Comparison of ENCODE assay signal across 7 mouse cellular contexts in genomic region chr13:59668501-59669093, GRCm38 (mm10). TPM values are rescaled to one million over a fixed set of nuclear protein-coding genes. Genes with fewer than 3 reads are reported as not detected.
DNase-seq lines count a peak whose midpoint lies in the region; ATAC-seq and TF ChIP-seq lines count a peak whose summit lies in the region.

No protein-coding gene starts in this region.

- H3K9ac ChIP-seq in CH12.LX (ENCODE audit: insufficient read depth, low read depth): no peak overlapping the region
- 0 out of 2 replicates have a peak overlapping the region, but pooled peaks have one; percentile 38 for H3K9ac ChIP-seq in heart, embryonic 16.5 days (ENCODE audit: low read length)
- H3K9ac ChIP-seq in liver, embryonic 11.5 days (ENCODE audit: low read depth, low read length): no peak overlapping the region

- DNase-seq in CH12.LX (ENCODE audit: extremely low read depth): peak; percentile 7
- peak; percentile 75 for DNase-seq in T-cell, adult 2 months (ENCODE audit: low spot score)
- peak; percentile 60 for DNase-seq in liver, embryonic 11.5 days (ENCODE audit: low spot score)
- peak; percentile 51 for DNase-seq in spleen, adult 12 weeks (ENCODE audit: low spot score)
- no peak for DNase-seq in embryo, embryonic 9.5 days (ENCODE audit: extremely low spot score)
- no peak for DNase-seq in layer of hippocampus, adult 9-11 months

- H3K79me2 ChIP-seq in CH12.LX (replicated peaks; ENCODE audit: control insufficient read depth, extremely low read depth, insufficient read depth, poor library complexity, severe bottlenecking): no peaks in the 10 kb centered on the region

- H3K36me3 ChIP-seq in CH12.LX (replicated peaks in 1 of 2; ENCODE audit: control insufficient read depth in 1 of 2, insufficient read depth in 1 of 2, low read length in 1 of 2): peaks cover 17 to 46% of the 10 kb centered on the region in 2 experiments
- H3K36me3 ChIP-seq in heart, embryonic 16.5 days (ENCODE audit: control insufficient read depth, insufficient read depth): peaks cover 2% of the 10 kb centered on the region
- H3K36me3 ChIP-seq in liver, embryonic 11.5 days (ENCODE audit: control insufficient read depth, insufficient read depth, low read length): peaks cover 20% of the 10 kb centered on the region

- peak; percentile 70 for ATAC-seq in heart, embryonic 16.5 days (replicated peaks; ENCODE audit: extremely low read depth, insufficient read depth, low FRiP score)
- ATAC-seq in liver, embryonic 11.5 days (replicated peaks; ENCODE audit: low FRiP score): peak; percentile 98

- TF ChIP-seq EP300 in CH12.LX (IDR thresholded peaks at IDR 0.05; ENCODE audit: low read length): no peak

- TF ChIP-seq CTCF in CH12.LX (conservative IDR thresholded peaks at IDR 0.05 in 1 of 2, IDR thresholded peaks at IDR 0.05 in 1 of 2; ENCODE audit: low read depth in 2 of 2, low read length in 2 of 2): no peak

- H3K4me2 ChIP-seq in CH12.LX (ENCODE audit: insufficient read depth, low read depth, poor library complexity, severe bottlenecking): no peak overlapping the region
- H3K4me2 ChIP-seq in heart, embryonic 16.5 days (ENCODE audit: low read depth, low read length): 0 out of 2 replicates have a peak overlapping the region, but pooled peaks have one; percentile 7
- H3K4me2 ChIP-seq in liver, embryonic 11.5 days: peak overlapping the region; percentile 50

- in situ Hi-C loops in CH12.LX (cut with MboI; ENCODE audit: low pct_ligation_motif_present, low pct_unique_long_range_greater_than_20kb, low sequenced_read_pairs): no loop called here

- 22% methylated on average over 11 of the region's 11 CpGs for WGBS in heart, embryonic 16.5 days
- 18% methylated on average over 11 of the region's 11 CpGs for WGBS in liver, embryonic 11.5 days

- peaks cover 6 to 38% of the 10 kb centered on the region in 2 experiments for H3K4me1 ChIP-seq in CH12.LX (ENCODE audit: control insufficient read depth in 1 of 2, insufficient read depth in 2 of 2)
- H3K4me1 ChIP-seq in heart, embryonic 16.5 days (ENCODE audit: control insufficient read depth, insufficient read depth, low read length): peaks cover 8% of the 10 kb centered on the region
- H3K4me1 ChIP-seq in liver, embryonic 11.5 days (replicated peaks; ENCODE audit: control insufficient read depth, insufficient read depth, low read length): peaks cover 45% of the 10 kb centered on the region

- dilution Hi-C loops in CH12.LX (cut with MboI; ENCODE audit: extremely low pct_ligation_motif_present, extremely low pct_unique_long_range_greater_than_20kb, low sequenced_read_pairs): no loop called here

- no peaks in the 10 kb centered on the region for H3K9me3 ChIP-seq in CH12.LX (replicated peaks; ENCODE audit: low read length)
- H3K9me3 ChIP-seq in heart, embryonic 16.5 days (replicated peaks; ENCODE audit: control insufficient read depth, low read length): no peaks in the 10 kb centered on the region
- H3K9me3 ChIP-seq in liver, embryonic 11.5 days (ENCODE audit: control insufficient read depth, low read length): no peaks in the 10 kb centered on the region

- no peak overlapping the region for H3K4me3 ChIP-seq in CH12.LX (replicated peaks in 1 of 3; ENCODE audit: low read depth in 2 of 3, low read length in 2 of 3, poor library complexity in 1 of 3)
- no peak overlapping the region for H3K4me3 ChIP-seq in heart, embryonic 16.5 days (ENCODE audit: low read length)
- peak overlapping the region; percentile 4; the same call in 1 of the 2 replicates for H3K4me3 ChIP-seq in liver, embryonic 11.5 days (ENCODE audit: low read depth, low read length)

- no peak for TF ChIP-seq RAD21 in CH12.LX (IDR thresholded peaks at IDR 0.05; ENCODE audit: low read depth, low read length)

- H3K27me3 ChIP-seq in CH12.LX (replicated peaks): no peaks in the 10 kb centered on the region
- no peaks in the 10 kb centered on the region for H3K27me3 ChIP-seq in heart, embryonic 16.5 days (ENCODE audit: control insufficient read depth, insufficient read depth, low read length)
- H3K27me3 ChIP-seq in liver, embryonic 11.5 days (replicated peaks; ENCODE audit: control insufficient read depth, insufficient read depth, low read length): no peaks in the 10 kb centered on the region

- no peak for TF ChIP-seq POLR2A in CH12.LX (IDR thresholded peaks at IDR 0.05; ENCODE audit: low read depth, low read length)

- H3K27ac ChIP-seq in CH12.LX (ENCODE audit: insufficient read depth, low read depth): no peak overlapping the region
- H3K27ac ChIP-seq in heart, embryonic 16.5 days (ENCODE audit: low read length): peak overlapping the region; percentile 67
- H3K27ac ChIP-seq in liver, embryonic 11.5 days (ENCODE audit: low read depth, low read length): peak overlapping the region; percentile 66

TF ChIP-seq in CH12.LX, 34 proteins besides CTCF, POLR2A, EP300 and RAD21:
- TF ChIP-seq MEF2A (IDR thresholded peaks at IDR 0.05; ENCODE audit: borderline replicate concordance, low read depth, low read length): no peak
- peak; percentile 48; the same call in 1 of the 2 replicates for TF ChIP-seq ELF1 (IDR thresholded peaks at IDR 0.05; ENCODE audit: low read depth, low read length)

RNA-seq across cellular contexts. Expression of gene Golm1, which starts 7.0 kb away (rescaled TPM):
- total RNA-seq in CH12.LX (2012; rRNA removed) (16.4 and 17.4 TPM in 2 replicates), CH12.LX (2014; rRNA removed) (18.9 and 21.9 TPM in 2 replicates)
- 14.3 and 18.1 TPM in 2 replicates for polyA plus RNA-seq in CH12.LX (2012; ENCODE audit: insufficient read length, low read depth)
- polyA plus RNA-seq in heart, embryonic 16.5 days (2015; fragmentation: Nextera tagmentation; extraction: Ambion mirVana): 39.2 and 42.4 TPM in 2 replicates
- 87.9 and 96.5 TPM in 2 replicates for polyA plus RNA-seq in liver, embryonic 11.5 days (2014; fragmentation: Nextera tagmentation; extraction: Ambion mirVana)

RNA-seq across cellular contexts. Expression of gene 4921517D22Rik, which starts 25.3 kb away (rescaled TPM):
- total RNA-seq in CH12.LX (2012; rRNA removed) (not detected in 2 replicates), CH12.LX (2014; rRNA removed) (not detected in 2 replicates)
- polyA plus RNA-seq in CH12.LX (2012; ENCODE audit: insufficient read length, low read depth): not detected in 2 replicates
- not detected in 2 replicates for polyA plus RNA-seq in heart, embryonic 16.5 days (2015; fragmentation: Nextera tagmentation; extraction: Ambion mirVana)
- polyA plus RNA-seq in liver, embryonic 11.5 days (2014; fragmentation: Nextera tagmentation; extraction: Ambion mirVana): not detected in 2 replicates

RNA-seq across cellular contexts. Expression of gene Spata31d1a, which starts 41.5 kb away (rescaled TPM):
- total RNA-seq in CH12.LX (2012; rRNA removed) (not detected in 2 replicates), CH12.LX (2014; rRNA removed) (not detected in 2 replicates)
- 0.19 TPM in 1 of 2 replicates, not detected in the other for polyA plus RNA-seq in CH12.LX (2012; ENCODE audit: insufficient read length, low read depth)
- not detected in 2 replicates for polyA plus RNA-seq in heart, embryonic 16.5 days (2015; fragmentation: Nextera tagmentation; extraction: Ambion mirVana)
- polyA plus RNA-seq in liver, embryonic 11.5 days (2014; fragmentation: Nextera tagmentation; extraction: Ambion mirVana): 0.06 and 0.11 TPM in 2 replicates

RNA-seq across cellular contexts. Expression of gene Spata31d1b, which starts 43.5 kb away (rescaled TPM):
- 0.13 and 0.30 TPM in 2 replicates for total RNA-seq in CH12.LX (2012; rRNA removed)
- total RNA-seq in CH12.LX (2014; rRNA removed): 0.09 and 0.18 TPM in 2 replicates
- 0.05 and 0.27 TPM in 2 replicates for polyA plus RNA-seq in CH12.LX (2012; ENCODE audit: insufficient read length, low read depth)
- not detected in 2 replicates for polyA plus RNA-seq in heart, embryonic 16.5 days (2015; fragmentation: Nextera tagmentation; extraction: Ambion mirVana)
- not detected in 2 replicates for polyA plus RNA-seq in liver, embryonic 11.5 days (2014; fragmentation: Nextera tagmentation; extraction: Ambion mirVana)

Comparison
In these comparisons a context has a peak if more than half of its experiments do, and no peak if none do; other contexts are left out.
1. DNase-seq: peak in CH12.LX (single experiment), T-cell, adult 2 months (single experiment), liver, embryonic 11.5 days (single experiment) and spleen, adult 12 weeks (single experiment); none in embryo, embryonic 9.5 days (single experiment) and layer of hippocampus, adult 9-11 months (single experiment).